Mouse (Mus musculus) midbrain, embryonic 14.5 days (tissue): Measurements from ENCODE around the gene Meox1. TPM values are rescaled to one million over a fixed set of nuclear protein-coding genes. Genes with fewer than 3 reads are reported as not detected.

Source experiments
- ATAC-seq: fragments of 200-750 bp; cut with Nextera tagmentation; 2 replicates; pipeline ENCODE4 v1.8.0; 2017; ENCODE audit warnings: moderate number of reproducible peaks, moderate library complexity; ENCODE audit not compliant: low FRiP score, low TSS enrichment
- DNase-seq: peaks from one replicate; pipeline ENCODE4 v3.0.0-alpha.2; 2015
- H3K27ac ChIP-seq: fragments of 300-500 bp; sonication (generic); replicated peaks from 2 replicates; pipeline ENCODE4 v1.5.1; 2014; ENCODE audit warnings: mild to moderate bottlenecking, low read depth, low read length, moderate library complexity
- H3K27me3 ChIP-seq: fragments of 300-500 bp; sonication (generic); 2 replicates; pipeline ENCODE4 v1.6.1; 2014; ENCODE audit warnings: low read length, control low read depth, mixed read lengths; ENCODE audit not compliant: control insufficient read depth, insufficient read depth
- H3K36me3 ChIP-seq: fragments of 300-500 bp; sonication (generic); 2 replicates; pipeline ENCODE4 v1.6.1; 2014; ENCODE audit warnings: low read length, control low read depth; ENCODE audit not compliant: control insufficient read depth, insufficient read depth
- H3K4me1 ChIP-seq: fragments of 300-500 bp; sonication (generic); 2 replicates; pipeline ENCODE4 v1.6.1; 2014; ENCODE audit warnings: mild to moderate bottlenecking, antibody characterized with exemption, low read length, control low read depth; ENCODE audit not compliant: control insufficient read depth, insufficient read depth
- H3K4me2 ChIP-seq: fragments of 300-500 bp; sonication (generic); 2 replicates; pipeline ENCODE4 v1.6.1; 2014; ENCODE audit warnings: mild to moderate bottlenecking, low read length, moderate library complexity
- H3K4me3 ChIP-seq: fragments of 300-500 bp; sonication (generic); replicated peaks from 2 replicates; pipeline ENCODE4 v1.5.1; 2014; ENCODE audit warnings: low read depth, low read length
- H3K9ac ChIP-seq: fragments of 300-500 bp; sonication (generic); replicated peaks from 2 replicates; pipeline ENCODE4 v1.6.1; 2014; ENCODE audit warnings: mild to moderate bottlenecking, low read length, moderate library complexity
- H3K9me3 ChIP-seq: fragments of 300-500 bp; sonication (generic); 2 replicates; pipeline ENCODE4 v1.6.1; 2016; ENCODE audit warnings: low read length, control low read depth, mixed read lengths; ENCODE audit not compliant: control insufficient read depth
- WGBS: fragments of 180-500 bp; shearing (Covaris S2); extraction: QIAGEN DNeasy Blood & Tissue Kit; methylation state at CpG from one replicate; pipeline ENCODE4 v1.1.7; 2014; 5-methylcytosine and 5-hydroxymethylcytosine counted together
- polyA plus RNA-seq: library from polyadenylated mRNA; unstranded; fragments of >200 nt; fragmentation: Nextera tagmentation; extraction: Ambion mirVana; gene quantifications from 2 replicates; pipeline ENCODE4 v1.2.1, GENCODE M21; 2014

Meox1 gene
- polyA plus RNA-seq, 1 experiment from 2014 or later = 0.25 TPM

DNA sequence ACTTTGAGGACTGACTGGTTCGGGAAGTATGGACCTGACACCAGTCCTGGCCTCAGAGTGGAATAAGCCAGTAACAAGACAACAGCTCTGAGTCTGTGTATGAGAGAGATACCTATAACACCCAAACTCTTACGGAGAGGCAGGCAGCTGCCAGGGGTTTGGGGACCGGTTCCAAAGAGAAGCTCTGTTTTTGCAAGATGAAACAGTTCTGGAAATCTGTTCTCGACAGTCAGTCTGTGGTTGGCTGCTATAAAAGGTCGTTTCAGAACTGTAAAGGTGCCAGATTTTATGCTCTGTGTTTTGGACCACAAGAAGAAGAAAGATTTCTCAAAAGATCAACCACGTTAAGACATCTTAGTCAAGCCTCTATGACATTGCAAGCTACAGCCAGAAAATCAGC lies 5.4 kb downstream of the Meox1 start:
- Histone ChIP-seq H3K27ac (no peak overlapping the region), H3K4me3 (no peak overlapping the region), H3K36me3 (no peaks in the 10 kb centered on the region), H3K4me2 (no peak overlapping the region), H3K9me3 (no peaks in the 10 kb centered on the region), H3K9ac (no peak overlapping the region), H3K27me3 (no peaks in the 10 kb centered on the region), H3K4me1 (peaks cover 21% of the 10 kb centered on the region)
- no peak for DNase-seq
- WGBS = 68% methylated on average over 6 of the region's 6 CpGs
- no peak for ATAC-seq

DNA sequence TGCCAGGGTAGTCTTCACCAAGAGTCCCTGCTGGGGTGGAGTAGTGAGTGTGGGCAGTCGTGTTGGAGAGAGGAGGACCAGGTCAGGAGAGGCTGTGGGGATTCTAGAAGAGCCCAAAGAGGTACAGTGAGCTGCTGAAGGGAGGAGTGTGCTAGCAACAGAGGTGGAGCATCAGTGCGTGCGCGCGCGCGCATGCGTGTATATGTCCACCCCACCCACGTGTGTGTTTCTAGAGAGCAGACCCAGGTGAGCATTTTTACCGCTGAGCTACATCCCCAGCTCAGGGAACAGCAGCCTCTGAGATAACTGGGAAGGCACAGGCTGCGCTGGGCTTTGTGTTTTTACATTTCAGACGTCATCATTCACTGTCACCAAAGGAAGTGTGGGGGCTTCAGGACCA lies 7.7 kb downstream of the Meox1 start:
- no peaks in the 10 kb centered on the region for H3K36me3 ChIP-seq
- no peaks in the 10 kb centered on the region for H3K27me3 ChIP-seq
- no peak overlapping the region for H3K9ac ChIP-seq
- H3K4me1 ChIP-seq = peaks cover 22% of the 10 kb centered on the region
- no peak for ATAC-seq
- no peak overlapping the region for H3K4me2 ChIP-seq
- H3K9me3 ChIP-seq = no peaks in the 10 kb centered on the region
- WGBS = 87% methylated on average over 12 of the region's 12 CpGs
- H3K27ac ChIP-seq = no peak overlapping the region
- DNase-seq = no peak
- no peak overlapping the region for H3K4me3 ChIP-seq

- WGBS = 43% methylated on average over 6 of the region's 6 CpGs
Measured at GRCm38 (mm10) chr11:101885881-101886319, 8.3 kb downstream of the Meox1 start.

DNA sequence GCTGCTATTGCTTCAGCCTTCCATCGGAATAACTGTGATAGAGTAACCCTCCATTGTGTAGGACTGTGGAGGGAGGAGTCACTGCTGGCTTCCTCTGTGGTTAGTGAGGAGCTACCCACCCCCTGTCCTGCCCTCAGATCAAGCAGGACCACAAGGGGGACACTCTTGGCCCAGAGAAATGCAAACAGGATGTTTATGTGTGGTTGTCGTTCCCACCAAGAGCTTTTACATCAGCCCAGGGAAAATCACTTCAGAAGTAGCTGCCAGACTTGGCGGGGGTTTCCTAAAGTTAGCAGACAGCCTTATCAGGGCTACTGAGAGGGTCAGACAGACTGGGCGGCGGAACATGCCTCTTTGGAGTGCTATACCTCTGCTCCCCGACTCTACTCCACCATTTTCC lies 8.9 kb downstream of the Meox1 start:
- Histone ChIP-seq H3K27me3 (no peaks in the 10 kb centered on the region), H3K4me1 (peaks cover 17% of the 10 kb centered on the region), H3K36me3 (no peaks in the 10 kb centered on the region), H3K27ac (no peak overlapping the region), H3K4me2 (no peak overlapping the region), H3K9me3 (no peaks in the 10 kb centered on the region), H3K4me3 (no peak overlapping the region), H3K9ac (no peak overlapping the region)
- WGBS = 59% methylated on average over 6 of the region's 6 CpGs
- ATAC-seq (no peak), DNase-seq (no peak)

More at GRCm38 (mm10) chr11:101885881-101886319, 8.3 kb downstream of the Meox1 start:
- ATAC-seq (no peak), DNase-seq (no peak)
- Histone ChIP-seq H3K9ac (no peak overlapping the region), H3K4me1 (peaks cover 23% of the 10 kb centered on the region), H3K36me3 (no peaks in the 10 kb centered on the region), H3K4me2 (no peak overlapping the region), H3K4me3 (no peak overlapping the region), H3K27me3 (no peaks in the 10 kb centered on the region), H3K9me3 (no peaks in the 10 kb centered on the region), H3K27ac (no peak overlapping the region)

- no peaks in the 10 kb centered on the region for H3K9me3 ChIP-seq
- no peak overlapping the region for H3K4me3 ChIP-seq
- H3K27ac ChIP-seq = no peak overlapping the region
- DNase-seq (no peak), ATAC-seq (no peak)
- H3K4me2 ChIP-seq = no peak overlapping the region
- H3K27me3 ChIP-seq = no peaks in the 10 kb centered on the region
- H3K36me3 ChIP-seq = no peaks in the 10 kb centered on the region
- no peak overlapping the region for H3K9ac ChIP-seq
- H3K4me1 ChIP-seq = peaks cover 10% of the 10 kb centered on the region
- WGBS = 54% methylated on average over 2 of the region's 2 CpGs
Measured at GRCm38 (mm10) chr11:101883911-101884310, 10.3 kb downstream of the Meox1 start.

DNA sequence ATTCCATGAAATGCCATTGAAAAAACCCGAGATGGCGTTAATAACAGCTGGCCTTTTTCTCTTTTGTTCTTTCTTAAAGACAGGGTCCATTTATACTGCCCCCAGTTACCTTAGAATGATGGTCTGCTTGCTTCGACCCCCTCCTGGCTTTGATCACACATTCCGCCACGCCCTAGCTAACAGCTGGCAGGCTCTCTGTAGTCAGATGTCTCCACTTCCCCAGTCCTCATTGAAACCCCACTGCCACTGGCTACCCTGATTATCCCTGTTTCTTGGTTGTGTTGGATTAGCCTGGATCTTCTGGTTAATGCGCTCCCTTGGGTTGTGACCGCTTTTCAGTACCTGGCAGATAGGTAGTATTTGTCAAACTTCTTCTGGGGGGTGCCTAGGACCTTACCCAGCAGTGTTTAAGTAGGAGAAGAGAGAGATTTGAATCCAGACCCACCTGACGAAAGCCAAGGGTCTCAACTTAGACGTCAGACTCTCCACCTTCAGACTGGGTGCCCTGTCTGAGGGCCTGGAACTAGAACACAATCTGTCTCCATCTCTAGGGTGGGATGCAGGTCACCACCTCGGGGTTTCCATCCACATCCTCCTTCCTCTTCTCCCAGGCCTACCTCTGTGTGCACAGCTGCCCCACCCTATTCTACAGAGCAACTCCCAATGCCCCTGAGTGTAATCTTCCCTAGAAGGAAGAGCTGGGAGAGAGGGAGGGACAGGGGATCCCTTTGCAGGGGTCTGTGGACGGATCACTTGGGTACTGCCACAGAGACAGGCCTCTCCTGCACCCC lies 11.5 kb downstream of the Meox1 start:
- 81% methylated on average over 11 of the region's 11 CpGs for WGBS

GRCm38 (mm10) chr11:101881604-101882071 lies 12.5 kb downstream of the Meox1 start:
- no peak overlapping the region for H3K27ac ChIP-seq
- no peak overlapping the region for H3K4me3 ChIP-seq
- no peaks in the 10 kb centered on the region for H3K27me3 ChIP-seq
- WGBS = 3% methylated on average over 24 of the region's 24 CpGs
- H3K4me2 ChIP-seq = peak overlapping the region; percentile 48
- no peak for ATAC-seq
- no peaks in the 10 kb centered on the region for H3K9me3 ChIP-seq
- 0 out of 2 replicates have a peak overlapping the region, but pooled peaks have one; percentile 16 for H3K9ac ChIP-seq
- H3K36me3 ChIP-seq = no peaks in the 10 kb centered on the region
- peak; percentile 50 for DNase-seq
- H3K4me1 ChIP-seq = peaks cover 11% of the 10 kb centered on the region

More for the DNA sequence above, 11.5 kb downstream of the Meox1 start:
- no peak overlapping the region for H3K9ac ChIP-seq
- H3K27ac ChIP-seq = no peak overlapping the region
- no peaks in the 10 kb centered on the region for H3K9me3 ChIP-seq
- H3K4me1 ChIP-seq = peaks cover 11% of the 10 kb centered on the region
- no peaks in the 10 kb centered on the region for H3K36me3 ChIP-seq
- H3K4me3 ChIP-seq = no peak overlapping the region
- H3K4me2 ChIP-seq = no peak overlapping the region
- no peak for DNase-seq
- no peaks in the 10 kb centered on the region for H3K27me3 ChIP-seq
- ATAC-seq = no peak

- Histone ChIP-seq H3K36me3 (no peaks in the 10 kb centered on the region), H3K4me2 (no peak overlapping the region), H3K27ac (no peak overlapping the region), H3K27me3 (no peaks in the 10 kb centered on the region), H3K9me3 (no peaks in the 10 kb centered on the region), H3K9ac (no peak overlapping the region), H3K4me1 (peaks cover 11% of the 10 kb centered on the region), H3K4me3 (no peak overlapping the region)
- no peak for ATAC-seq
- DNase-seq = no peak
- whole genome bisulfite sequencing = 67% methylated on average over 7 of the region's 7 CpGs
Measured at GRCm38 (mm10) chr11:101881185-101881584, 13.0 kb downstream of the Meox1 start.

DNA sequence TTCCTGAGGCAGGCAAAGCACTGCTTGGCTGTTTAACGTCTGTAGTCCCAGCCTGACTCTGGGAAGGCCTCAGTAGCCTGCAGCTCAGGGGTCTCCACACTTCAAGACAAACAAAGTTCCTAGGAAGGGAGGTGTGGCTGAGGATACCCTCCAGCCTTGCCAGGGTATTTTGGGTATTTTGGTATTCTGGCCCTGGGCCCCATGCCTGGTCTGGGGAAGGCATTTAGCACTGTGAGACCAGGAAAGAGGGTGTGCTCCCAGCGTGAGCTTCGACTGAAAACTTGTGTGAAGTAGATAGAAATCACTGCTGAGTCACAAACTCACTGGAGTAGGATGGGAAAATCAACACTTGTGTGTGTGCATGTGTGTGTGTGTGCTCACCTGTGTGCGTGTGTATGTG lies 14.5 kb downstream of the Meox1 start:
- DNase-seq (no peak), ATAC-seq (no peak)

More for the DNA sequence above, 14.5 kb downstream of the Meox1 start:
- no peak overlapping the region for H3K4me2 ChIP-seq
- H3K9ac ChIP-seq = no peak overlapping the region
- H3K9me3 ChIP-seq = no peaks in the 10 kb centered on the region
- H3K4me3 ChIP-seq = no peak overlapping the region
- 77% methylated on average over 4 of the region's 4 CpGs for WGBS
- no peaks in the 10 kb centered on the region for H3K27me3 ChIP-seq
- H3K36me3 ChIP-seq = no peaks in the 10 kb centered on the region
- no peak overlapping the region for H3K27ac ChIP-seq
- peaks cover 14% of the 10 kb centered on the region for H3K4me1 ChIP-seq
